Mouse (Mus musculus): ENCODE measurements around the gene Adgre1. TPM values are rescaled to one million over a fixed set of nuclear protein-coding genes. Genes with fewer than 3 reads are reported as not detected.
"Not testable (repeated sequence)": the region's sequence is repeated elsewhere in the genome, so short reads cannot be mapped to it uniquely, and the experiment has no call there.

The Adgre1 gene
- 8.2 and 12.4 TPM in 2 replicates for polyA plus RNA-seq (2012; ENCODE audit: insufficient read depth, insufficient read length, missing spikeins)

- Histone ChIP-seq H3K4me3 (ENCODE audit: insufficient read depth, low read depth, low read length) (peak within 1 kb of the TSS; percentile 42), H3K27ac (replicated peaks; ENCODE audit: low read depth, low read length) (peak within 1 kb of the TSS; percentile 67)
These were observed at the start of gene Adgre1 for GRCm38 (mm10) chr17:57358441-57358840. Adgre1 (plus strand) TSS chr17:57358691.

GRCm38 (mm10) chr17:57311801-57312200 is 46.7 kb upstream of the Adgre1 start:
- H3K4me1 ChIP-seq (ENCODE audit: control insufficient read depth, insufficient read depth, insufficient read length, low read length) = no peaks in the 10 kb centered on the region
- no peak overlapping the region for H3K4me3 ChIP-seq (ENCODE audit: insufficient read depth, low read depth, low read length)
- H3K27ac ChIP-seq (replicated peaks; ENCODE audit: low read depth, low read length) = no peak overlapping the region

More at GRCm38 (mm10) chr17:57358441-57358840, at the start of gene Adgre1:
- H3K4me1 ChIP-seq (ENCODE audit: control insufficient read depth, insufficient read depth, insufficient read length, low read length) = no peaks in the 10 kb centered on the region

- H3K4me1 ChIP-seq (ENCODE audit: control insufficient read depth, insufficient read depth, insufficient read length, low read length) = no peaks in the 10 kb centered on the region
- no peak overlapping the region for H3K4me3 ChIP-seq (ENCODE audit: insufficient read depth, low read depth, low read length)
- no peak overlapping the region for H3K27ac ChIP-seq (replicated peaks; ENCODE audit: low read depth, low read length)
These were observed 30.9 kb upstream of the Adgre1 start for GRCm38 (mm10) chr17:57327615-57328014.

GRCm38 (mm10) chr17:57328944-57329343 is 29.5 kb upstream of the Adgre1 start:
- H3K27ac ChIP-seq (replicated peaks; ENCODE audit: low read depth, low read length) = no peak overlapping the region
- H3K4me3 ChIP-seq (ENCODE audit: insufficient read depth, low read depth, low read length) = no peak overlapping the region
- no peaks in the 10 kb centered on the region for H3K4me1 ChIP-seq (ENCODE audit: control insufficient read depth, insufficient read depth, insufficient read length, low read length)

GRCm38 (mm10) chr17:57330993-57331392 is 27.5 kb upstream of the Adgre1 start:
- Histone ChIP-seq H3K27ac (replicated peaks; ENCODE audit: low read depth, low read length) (no peak overlapping the region), H3K4me1 (ENCODE audit: control insufficient read depth, insufficient read depth, insufficient read length, low read length) (no peaks in the 10 kb centered on the region), H3K4me3 (ENCODE audit: insufficient read depth, low read depth, low read length) (no peak overlapping the region)

- Histone ChIP-seq H3K4me1 (ENCODE audit: control insufficient read depth, insufficient read depth, insufficient read length, low read length) (no peaks in the 10 kb centered on the region), H3K27ac (replicated peaks; ENCODE audit: low read depth, low read length) (no peak overlapping the region), H3K4me3 (ENCODE audit: insufficient read depth, low read depth, low read length) (no peak overlapping the region)
These were observed 26.2 kb upstream of the Adgre1 start for GRCm38 (mm10) chr17:57332241-57332640.

- H3K4me3 ChIP-seq (ENCODE audit: insufficient read depth, low read depth, low read length) = no peak overlapping the region
- H3K27ac ChIP-seq (replicated peaks; ENCODE audit: low read depth, low read length) = no peak overlapping the region
- H3K4me1 ChIP-seq (ENCODE audit: control insufficient read depth, insufficient read depth, insufficient read length, low read length) = no peaks in the 10 kb centered on the region
These were observed 24.3 kb upstream of the Adgre1 start for GRCm38 (mm10) chr17:57334001-57334760.

- Histone ChIP-seq H3K4me1 (ENCODE audit: control insufficient read depth, insufficient read depth, insufficient read length, low read length) (no peaks in the 10 kb centered on the region), H3K27ac (replicated peaks; ENCODE audit: low read depth, low read length) (no peak overlapping the region), H3K4me3 (ENCODE audit: insufficient read depth, low read depth, low read length) (no peak overlapping the region)
These were observed 23.7 kb upstream of the Adgre1 start for GRCm38 (mm10) chr17:57334761-57335150.

GRCm38 (mm10) chr17:57335194-57335593 is 23.3 kb upstream of the Adgre1 start:
- H3K27ac ChIP-seq (replicated peaks; ENCODE audit: low read depth, low read length); H3K4me1 ChIP-seq (ENCODE audit: control insufficient read depth, insufficient read depth, insufficient read length, low read length); H3K4me3 ChIP-seq (ENCODE audit: insufficient read depth, low read depth, low read length): not testable (repeated sequence)

GRCm38 (mm10) chr17:57335673-57336303 is 22.7 kb upstream of the Adgre1 start:
- Histone ChIP-seq H3K27ac (replicated peaks; ENCODE audit: low read depth, low read length) (no peak overlapping the region), H3K4me3 (ENCODE audit: insufficient read depth, low read depth, low read length) (no peak overlapping the region), H3K4me1 (ENCODE audit: control insufficient read depth, insufficient read depth, insufficient read length, low read length) (no peaks in the 10 kb centered on the region)

- H3K4me3 ChIP-seq (ENCODE audit: insufficient read depth, low read depth, low read length) = no peak overlapping the region
- peak overlapping the region; percentile 61 for H3K27ac ChIP-seq (replicated peaks; ENCODE audit: low read depth, low read length)
- H3K4me1 ChIP-seq (ENCODE audit: control insufficient read depth, insufficient read depth, insufficient read length, low read length) = no peaks in the 10 kb centered on the region
These were observed 20.5 kb upstream of the Adgre1 start for GRCm38 (mm10) chr17:57337996-57338395.

- H3K27ac ChIP-seq (replicated peaks; ENCODE audit: low read depth, low read length) = peak overlapping the region; percentile 86
- no peak overlapping the region for H3K4me3 ChIP-seq (ENCODE audit: insufficient read depth, low read depth, low read length)
- H3K4me1 ChIP-seq (ENCODE audit: control insufficient read depth, insufficient read depth, insufficient read length, low read length) = no peaks in the 10 kb centered on the region
These were observed 19.2 kb upstream of the Adgre1 start for GRCm38 (mm10) chr17:57339298-57339697.

GRCm38 (mm10) chr17:57341568-57341967 is 16.9 kb upstream of the Adgre1 start:
- Histone ChIP-seq H3K27ac (replicated peaks; ENCODE audit: low read depth, low read length) (peak overlapping the region; percentile 29; the same call in 1 of the 2 replicates), H3K4me1 (ENCODE audit: control insufficient read depth, insufficient read depth, insufficient read length, low read length) (no peaks in the 10 kb centered on the region), H3K4me3 (ENCODE audit: insufficient read depth, low read depth, low read length) (no peak overlapping the region)

- H3K27ac ChIP-seq (replicated peaks; ENCODE audit: low read depth, low read length) = peak overlapping the region; percentile 77
- no peaks in the 10 kb centered on the region for H3K4me1 ChIP-seq (ENCODE audit: control insufficient read depth, insufficient read depth, insufficient read length, low read length)
- no peak overlapping the region for H3K4me3 ChIP-seq (ENCODE audit: insufficient read depth, low read depth, low read length)
These were observed 14.3 kb upstream of the Adgre1 start for GRCm38 (mm10) chr17:57344029-57344707.

- Histone ChIP-seq H3K27ac (replicated peaks; ENCODE audit: low read depth, low read length) (peak overlapping the region; percentile 71), H3K4me1 (ENCODE audit: control insufficient read depth, insufficient read depth, insufficient read length, low read length) (no peaks in the 10 kb centered on the region), H3K4me3 (ENCODE audit: insufficient read depth, low read depth, low read length) (no peak overlapping the region)
These were observed 11.5 kb upstream of the Adgre1 start for GRCm38 (mm10) chr17:57347017-57347416.
